Mouse (Mus musculus) adrenal gland, adult 2 months (tissue): ENCODE results near the gene Nrap. TPM values are rescaled to one million over a fixed set of nuclear protein-coding genes. Genes with fewer than 3 reads are reported as not detected.

Experiments used
- DNase-seq: peaks from one replicate; pipeline ENCODE4 v3.0.0; 2021
- polyA plus RNA-seq: library from polyadenylated mRNA; depleted of rRNA; stranded (reverse); fragments of >200 nt; gene quantifications from 2 replicates; pipeline ENCODE4 v1.2.3, GENCODE M21; 2012
- total RNA-seq, 2 experiments: library from RNA; stranded (reverse); gene quantifications; 2 replicates each; pipeline ENCODE4 v1.2.3; 2021

Gene Nrap
- total and polyA plus RNA-seq, 3 experiments: not detected

- peak; percentile 84 for DNase-seq
These were observed 7.1 kb upstream of the Nrap start, which contains the start of gene Casp7 for GRCm38 (mm10) chr19:56396669-56397621. Gene Casp7, plus strand, starts transcription at chr19:56397129.

- no peak for DNase-seq
These were observed 6.4 kb upstream of the Nrap start for GRCm38 (mm10) chr19:56396227-56396626.

GRCm38 (mm10) chr19:56395183-56395935 lies 5.5 kb upstream of the Nrap start:
- no peak for DNase-seq

GRCm38 (mm10) chr19:56393311-56393866 lies 3.6 kb upstream of the Nrap start:
- no peak for DNase-seq

GRCm38 (mm10) chr19:56391307-56392046 lies 1.6 kb upstream of the Nrap start:
- DNase-seq: no peak

GRCm38 (mm10) chr19:56389176-56389575 lies 661 bp downstream of the Nrap start:
- DNase-seq: no peak

GRCm38 (mm10) chr19:56387726-56388302 lies 2.0 kb downstream of the Nrap start:
- no peak for DNase-seq

- no peak for DNase-seq
These were observed 3.7 kb downstream of the Nrap start for GRCm38 (mm10) chr19:56386095-56386494.

- DNase-seq: no peak
These were observed 4.3 kb downstream of the Nrap start for GRCm38 (mm10) chr19:56385546-56385945.

- DNase-seq: no peak
These were observed 8.4 kb downstream of the Nrap start for GRCm38 (mm10) chr19:56381407-56381806.

GRCm38 (mm10) chr19:56380341-56380740 lies 9.5 kb downstream of the Nrap start:
- DNase-seq: no peak

- no peak for DNase-seq
These were observed 11.2 kb downstream of the Nrap start for GRCm38 (mm10) chr19:56378554-56379172.

- no peak for DNase-seq
These were observed 11.8 kb downstream of the Nrap start for GRCm38 (mm10) chr19:56378007-56378406.

- no peak for DNase-seq
These were observed 15.8 kb downstream of the Nrap start for GRCm38 (mm10) chr19:56374011-56374410.

- no peak for DNase-seq
These were observed 16.6 kb downstream of the Nrap start for GRCm38 (mm10) chr19:56373246-56373645.

GRCm38 (mm10) chr19:56372226-56372625 lies 17.6 kb downstream of the Nrap start:
- no peak for DNase-seq

- DNase-seq: no peak
These were observed 19.3 kb downstream of the Nrap start for GRCm38 (mm10) chr19:56370389-56371150.

GRCm38 (mm10) chr19:56368912-56369311 lies 20.9 kb downstream of the Nrap start:
- no peak for DNase-seq

GRCm38 (mm10) chr19:56367778-56368177 lies 22.1 kb downstream of the Nrap start:
- no peak for DNase-seq

- DNase-seq: no peak
These were observed 23.2 kb downstream of the Nrap start for GRCm38 (mm10) chr19:56366625-56367024.
